Mouse (Mus musculus): ENCODE results near the gene Gm6583.
A peak's percentile ranks its signal among the peaks of the same experiment; 100 is the strongest.
"Not testable (repeated sequence)": the region's sequence is repeated elsewhere in the genome, so short reads cannot be mapped to it uniquely, and the experiment has no call there.

Gm6583 gene

DNA sequence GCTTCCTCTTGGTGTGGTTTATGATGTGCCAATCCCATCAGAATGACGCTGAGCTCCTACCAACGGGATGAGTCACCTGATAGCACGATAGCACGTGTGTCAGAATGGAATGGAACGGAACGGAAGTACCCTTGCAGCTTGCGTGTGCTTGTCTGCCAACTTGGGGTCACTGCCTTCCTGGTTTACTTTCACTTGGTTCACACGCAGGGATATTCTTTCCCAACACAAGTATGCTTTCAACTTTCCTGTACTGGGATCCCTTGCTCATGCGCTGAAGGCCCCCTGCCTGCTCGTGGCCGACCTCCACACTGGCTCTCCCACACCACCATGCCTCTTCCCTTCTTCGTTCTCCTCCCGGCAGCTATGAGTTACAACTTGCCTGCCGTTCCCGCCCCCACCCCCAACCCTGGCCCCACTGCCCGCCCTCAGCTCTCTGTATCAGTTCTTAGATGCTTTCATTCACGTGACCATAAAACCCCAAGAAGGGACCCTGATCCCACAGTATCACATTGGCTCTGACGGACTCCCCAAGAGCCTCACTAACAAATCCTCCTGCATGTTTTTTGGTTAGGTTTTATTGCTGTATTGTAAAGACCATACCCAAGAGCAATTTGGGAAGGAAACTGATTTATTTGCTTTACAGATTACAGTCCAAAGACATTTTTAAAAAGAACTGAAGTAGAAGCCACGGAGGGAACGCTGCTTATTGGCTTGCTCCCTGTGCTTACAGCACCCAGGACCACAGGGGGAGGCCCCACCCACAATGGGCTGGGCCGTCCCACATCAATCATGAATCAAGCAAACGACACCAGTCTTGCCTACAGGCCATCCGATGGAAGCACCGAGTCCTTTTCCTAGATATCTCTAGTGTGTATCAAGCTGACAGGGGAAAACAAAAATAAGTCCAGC lies 30.9 kb downstream of the Gm6583 start:
- peak; percentile 74 for DNase-seq

DNA sequence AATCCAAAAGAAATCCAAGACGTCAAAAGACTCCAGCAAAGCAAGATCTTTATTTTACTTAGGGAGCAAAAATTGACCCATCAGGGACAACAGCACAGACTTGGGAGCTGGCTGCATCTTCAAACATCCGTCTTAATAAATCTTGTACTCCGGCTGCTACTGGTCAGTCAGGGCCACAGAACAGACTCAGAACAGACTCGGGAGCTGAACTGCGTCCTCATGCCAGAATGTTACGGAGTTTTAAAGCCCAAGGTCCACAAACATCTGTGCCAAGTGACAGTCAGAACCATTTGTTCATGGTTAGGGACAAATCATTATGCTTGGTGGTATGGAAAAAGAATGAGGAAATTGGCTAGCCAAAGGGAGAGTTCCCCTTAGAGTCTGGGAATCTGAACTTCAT lies 32.6 kb downstream of the Gm6583 start:
- no peak for DNase-seq

DNA sequence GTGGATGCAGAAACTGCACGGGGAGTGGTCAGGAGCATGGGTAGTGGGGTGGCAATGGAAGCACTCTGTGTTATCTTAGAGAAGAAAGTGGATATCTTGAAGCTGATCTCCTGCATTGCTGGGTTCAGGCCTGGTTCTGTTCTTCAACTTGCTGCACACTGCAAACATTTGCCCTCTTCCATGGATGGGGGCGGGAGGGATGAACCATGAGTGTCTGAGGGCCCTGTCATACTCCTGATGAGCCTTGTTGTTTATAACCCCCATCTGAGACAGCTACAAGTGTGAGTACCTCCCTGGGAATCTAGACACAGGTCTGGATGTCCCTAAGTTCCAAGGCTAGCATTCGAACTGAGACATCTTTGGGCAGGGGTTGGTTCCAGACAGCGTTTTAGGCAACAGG lies 34.5 kb downstream of the Gm6583 start:
- no peak for DNase-seq

DNA sequence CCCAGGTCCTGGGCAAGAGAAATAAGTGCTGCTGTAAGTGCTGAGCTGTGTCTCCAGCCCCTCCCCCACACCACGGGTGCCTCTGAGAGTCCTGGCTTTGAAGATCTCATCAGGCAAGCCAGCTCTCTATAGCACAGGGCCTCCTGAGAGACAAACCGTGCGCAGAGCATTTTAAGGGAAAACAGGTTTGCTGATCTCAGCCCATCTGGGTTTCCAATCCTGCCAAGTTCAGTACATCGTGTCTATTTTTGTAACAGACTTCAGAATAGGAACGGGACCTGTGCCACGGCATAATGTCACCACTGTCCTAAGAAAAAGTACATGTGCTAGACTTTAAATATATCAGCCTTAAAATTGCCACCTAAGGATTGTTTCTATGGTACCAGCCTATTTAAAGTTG lies 34.9 kb downstream of the Gm6583 start:
- DNase-seq = no peak

DNA sequence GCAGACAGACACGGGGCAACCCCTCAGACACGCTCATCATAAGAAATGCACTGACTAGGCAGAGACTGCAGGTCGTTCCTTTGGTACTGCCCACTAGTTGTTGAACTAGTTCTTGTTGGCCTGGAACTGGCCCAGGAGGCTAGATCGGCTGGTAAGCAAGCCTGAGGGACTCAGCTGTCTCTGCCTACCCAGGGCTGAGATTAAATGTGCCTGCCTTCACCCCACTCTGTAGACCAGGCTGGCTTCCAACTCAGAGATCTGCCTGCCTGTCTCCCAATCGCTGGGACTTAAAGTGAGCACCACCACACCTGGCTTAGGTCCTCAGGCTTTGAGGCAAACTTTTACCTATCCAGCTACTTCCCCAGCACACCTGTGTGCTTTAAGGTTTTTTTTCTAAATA lies 35.5 kb downstream of the Gm6583 start:
- DNase-seq = no peak

DNA sequence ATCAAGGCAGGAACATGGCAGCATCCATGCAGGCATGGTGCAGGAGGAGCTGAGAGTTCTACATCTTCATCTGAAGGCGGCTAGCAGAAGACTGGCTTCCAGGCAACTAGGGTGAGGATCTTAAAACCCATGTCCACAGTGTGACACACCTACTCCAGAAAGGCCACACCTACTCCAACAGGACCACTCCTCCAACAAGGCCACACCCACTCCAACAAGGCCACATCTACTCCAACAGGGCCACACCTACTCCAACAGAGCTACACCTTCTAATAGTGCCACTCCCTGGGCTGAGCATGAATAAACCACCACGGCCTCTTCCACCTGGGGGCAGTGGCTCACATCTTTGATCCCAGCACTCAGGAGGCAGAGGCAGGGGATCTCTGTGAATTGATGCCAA lies 36.5 kb downstream of the Gm6583 start:
- not testable (repeated sequence) for DNase-seq

DNA sequence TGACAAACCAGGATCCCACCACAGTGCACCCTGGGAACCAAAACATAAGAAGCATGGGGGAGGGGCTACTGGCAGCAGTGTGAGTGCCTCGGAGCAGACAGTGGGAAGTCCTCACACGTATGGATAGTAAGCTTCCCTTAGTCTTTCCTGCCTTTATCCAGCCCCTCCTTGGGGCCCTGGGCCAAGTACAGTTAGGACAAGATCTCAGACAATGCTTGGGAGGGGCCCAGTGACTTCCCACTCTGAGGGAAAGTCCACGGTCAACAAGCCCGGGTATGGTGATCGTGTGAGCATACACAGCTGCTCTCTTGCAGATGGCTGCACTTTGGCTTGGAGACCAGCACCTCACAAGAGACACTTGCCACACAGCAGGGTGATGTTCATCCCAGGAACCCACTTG lies 38.5 kb downstream of the Gm6583 start:
- DNase-seq = peak; percentile 86

DNA sequence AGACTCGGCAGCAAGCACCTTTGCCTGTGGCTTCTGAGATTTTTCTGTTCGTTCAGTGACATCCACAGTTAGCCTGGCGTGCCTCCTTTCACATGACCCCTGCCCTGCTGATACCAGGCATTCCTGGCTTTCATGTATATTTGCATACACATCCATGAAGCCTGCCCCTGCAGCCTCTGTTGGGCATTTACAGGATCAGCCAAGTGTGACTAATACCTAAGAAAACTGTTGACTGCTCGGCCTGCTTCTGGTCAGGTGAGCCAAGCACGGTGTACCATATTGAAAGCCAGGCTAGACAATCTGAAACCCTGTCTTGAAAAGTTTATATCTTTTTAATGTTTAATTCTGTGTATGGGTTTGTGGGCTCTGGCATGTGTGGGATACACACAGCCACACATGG lies 39.4 kb downstream of the Gm6583 start:
- no peak for DNase-seq

DNA sequence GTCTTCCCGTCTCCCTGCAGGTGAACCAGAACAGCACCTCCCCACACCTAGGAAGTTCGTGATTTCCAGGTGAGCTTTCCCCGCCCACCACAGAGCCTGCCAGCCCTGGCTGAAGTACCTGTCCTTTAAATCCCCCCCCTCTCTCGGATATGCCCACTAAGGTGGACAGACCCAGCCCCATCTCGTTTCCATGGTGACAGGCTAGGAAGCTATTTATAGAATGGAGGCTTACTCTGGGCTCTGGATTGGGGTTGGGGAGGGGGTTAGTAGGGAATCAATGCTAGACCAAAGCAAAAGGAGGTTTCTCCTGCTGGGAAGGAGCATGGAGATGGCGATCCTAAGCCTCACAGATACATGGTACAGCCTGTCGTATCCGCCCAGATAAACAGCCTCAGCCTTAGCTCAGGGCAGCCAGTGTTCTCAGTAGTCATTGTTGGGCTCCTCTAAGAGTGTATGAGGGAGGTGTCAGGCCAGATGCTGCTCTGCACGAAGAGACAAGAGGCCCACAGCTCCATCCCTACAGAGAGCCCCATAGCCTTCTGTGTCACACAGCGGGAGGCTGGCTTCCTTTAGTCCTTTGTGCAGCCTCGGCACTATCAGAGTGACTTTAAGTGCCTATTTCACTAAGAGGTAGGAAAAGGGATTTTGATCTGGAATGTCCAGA lies 42.5 kb downstream of the Gm6583 start:
- no peak for DNase-seq

DNA sequence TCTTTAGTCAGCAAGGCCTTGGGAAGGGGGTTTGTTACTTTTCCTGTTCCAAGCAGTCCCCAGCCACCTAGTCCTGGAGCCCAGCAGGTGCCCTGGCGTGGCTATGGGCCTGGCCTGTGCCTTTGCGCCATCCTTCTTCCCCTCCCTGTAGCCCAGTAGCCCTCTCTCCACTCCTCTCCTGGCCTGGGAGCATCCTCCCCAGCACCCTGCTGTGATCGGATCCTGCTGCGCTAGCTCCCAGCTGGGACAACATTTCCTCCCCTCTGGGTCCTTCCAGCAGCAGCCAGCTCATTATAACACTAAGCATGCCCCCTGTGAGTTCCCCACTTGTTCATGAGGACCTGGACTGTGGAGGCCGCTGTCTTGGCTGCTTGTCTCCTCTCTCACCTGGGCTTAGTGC lies 50.0 kb downstream of the Gm6583 start:
- DNase-seq = no peak

All from lung, postnatal 10 days (tissue).